Mouse (Mus musculus) heart, postnatal 25 days (tissue): ENCODE measurements around the gene Tnni1. TPM values are rescaled to one million over a fixed set of nuclear protein-coding genes. Genes with fewer than 3 reads are reported as not detected.

Experiments
- DNase-seq: peaks from one replicate; pipeline ENCODE4 v3.0.0; 2022; ENCODE audit warnings: low spot score
- intact Hi-C: fragments of 180-260 bp; cut with DNase I; formaldehyde crosslinking; loops from one replicate; pipeline ENCODE4 v1.15.1; 2025
- total RNA-seq, 2 experiments: library from RNA; stranded (reverse); gene quantifications; 2 replicates each; pipeline ENCODE4 v1.2.3; 2021

The Tnni1 gene
- total RNA-seq: 1 to 10 TPM; 2.0 to 2.3 TPM

GRCm38 (mm10) chr1:135778780-135779535 lies at the start of gene Tnni1:
Gene Tnni1, plus strand, starts transcription at chr1:135779434.
- intact Hi-C loops: loop anchor here (5.0 kb wide), 1 partner anchor 232 kb away; no protein-coding TSS in a partner anchor

DNA sequence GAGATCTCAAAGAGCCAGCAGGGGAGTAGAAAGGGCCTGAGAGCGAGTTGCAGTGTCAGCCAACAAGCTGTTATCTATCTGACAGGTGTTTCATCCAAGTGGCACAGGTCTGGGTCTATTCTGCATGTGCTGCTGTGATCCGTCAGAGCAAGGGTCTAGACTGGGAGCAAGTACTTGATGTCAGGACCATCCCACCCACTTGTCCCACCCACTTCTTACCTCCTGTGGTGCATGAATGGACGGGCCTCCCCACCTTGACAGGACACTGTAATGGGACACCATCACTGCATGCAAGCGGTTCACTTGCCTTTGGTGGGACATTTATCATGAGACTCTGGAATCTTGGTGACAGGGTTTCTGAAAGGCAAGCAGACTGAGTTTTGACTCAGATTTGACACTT lies 49.4 kb upstream of the Tnni1 start:
- no peak for DNase-seq
- intact Hi-C loops: no loop called here

More at GRCm38 (mm10) chr1:135778780-135779535, at the start of gene Tnni1:
- DNase-seq: no peak

- intact Hi-C loops: no loop called here
- DNase-seq: no peak
Observed at GRCm38 (mm10) chr1:135730296-135730695, 48.9 kb upstream of the Tnni1 start.

GRCm38 (mm10) chr1:135731393-135731792 lies 47.8 kb upstream of the Tnni1 start:
- no peak for DNase-seq
- intact Hi-C loops: no loop called here

DNA sequence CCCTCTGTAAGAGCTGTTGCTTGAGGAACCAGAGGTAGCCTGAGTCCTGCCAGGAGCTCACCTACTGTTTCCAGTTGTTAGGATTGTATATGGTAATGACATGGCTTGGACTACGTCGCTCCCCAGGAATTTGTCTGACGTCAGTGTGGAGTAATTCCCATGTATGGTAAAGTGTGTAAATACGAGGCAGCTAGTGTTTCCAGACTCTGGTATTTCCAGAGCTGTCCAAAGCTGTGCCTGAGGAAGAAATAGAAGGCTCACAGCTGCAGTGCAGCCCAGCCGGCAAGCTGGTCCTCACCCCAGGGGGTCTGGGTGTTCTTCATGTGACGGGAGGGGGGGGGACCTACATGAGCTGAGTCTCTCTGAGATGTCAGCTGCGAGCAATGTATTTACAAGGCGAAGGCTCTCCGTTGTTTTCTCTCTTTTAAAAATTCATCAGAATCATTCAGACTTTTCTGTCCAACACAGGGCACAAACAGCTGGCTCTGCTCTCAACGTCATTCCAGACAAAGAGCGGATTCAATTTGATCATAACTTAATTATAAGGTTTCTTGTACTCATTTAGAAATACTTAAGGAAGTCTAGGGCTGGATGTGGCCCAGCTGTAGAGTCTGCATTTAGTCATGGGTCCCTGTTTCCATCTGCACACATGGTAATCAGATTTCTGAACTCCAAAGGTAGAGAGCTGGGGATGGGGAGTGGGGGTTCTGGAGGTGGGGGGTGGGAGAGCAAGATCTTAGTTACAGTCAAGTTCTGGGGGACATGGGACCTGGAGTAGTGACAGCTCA lies 47.1 kb upstream of the Tnni1 start:
- intact Hi-C loops: no loop called here
- DNase-seq: no peak

GRCm38 (mm10) chr1:135734225-135734937 lies 44.9 kb upstream of the Tnni1 start:
- DNase-seq: peak; percentile 48
- intact Hi-C loops: no loop called here

GRCm38 (mm10) chr1:135735460-135735859 lies 43.8 kb upstream of the Tnni1 start:
- intact Hi-C loops: no loop called here

DNA sequence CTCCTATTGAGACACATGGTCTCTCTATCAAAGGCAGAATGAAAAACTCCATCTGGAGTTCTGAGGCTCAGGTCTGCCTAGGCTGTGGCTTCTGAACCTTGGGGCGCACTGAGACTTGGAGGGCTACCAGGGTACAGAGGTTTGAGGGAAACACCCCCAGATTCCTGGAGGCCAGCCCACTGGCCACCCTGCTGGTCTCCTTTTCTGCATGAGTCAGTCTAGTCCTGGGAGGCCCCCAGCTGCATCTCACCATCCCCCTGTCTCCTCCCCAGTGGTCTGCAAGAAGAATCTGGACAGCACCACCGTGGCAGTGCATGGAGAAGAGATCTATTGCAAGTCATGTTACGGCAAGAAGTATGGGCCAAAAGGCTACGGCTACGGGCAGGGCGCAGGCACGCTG lies 34.2 kb upstream of the Tnni1 start:
- DNase-seq: no peak
- intact Hi-C loops: no loop called here

More at GRCm38 (mm10) chr1:135735460-135735859, 43.8 kb upstream of the Tnni1 start:
- no peak for DNase-seq

GRCm38 (mm10) chr1:135746248-135746647 lies 33.0 kb upstream of the Tnni1 start:
- no peak for DNase-seq
- intact Hi-C loops: no loop called here

GRCm38 (mm10) chr1:135752737-135753348 lies 26.4 kb upstream of the Tnni1 start:
- peak; percentile 86 for DNase-seq
- intact Hi-C loops: loop anchor here (1.0 kb wide), 2 partner anchors 28 to 34 kb away; no protein-coding TSS in a partner anchor

DNA sequence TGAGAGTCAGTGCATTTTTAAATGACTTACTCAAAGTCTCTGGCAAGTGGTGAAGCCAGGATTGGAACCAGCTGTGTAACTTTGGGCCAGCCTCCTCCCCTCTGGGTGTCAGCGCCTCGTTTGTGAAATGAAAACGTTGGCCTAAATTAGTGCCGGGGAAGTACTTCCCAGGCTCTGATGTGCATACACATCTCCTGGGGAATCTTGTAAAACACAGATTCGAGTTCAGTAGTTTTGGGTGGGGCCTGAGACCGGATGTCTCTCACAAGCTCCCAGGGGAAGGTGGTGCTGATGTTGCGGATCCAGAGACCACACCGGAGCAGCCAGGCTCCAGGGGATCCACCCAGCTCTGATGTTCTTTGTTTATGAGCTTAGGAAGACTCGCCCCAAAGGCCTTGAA lies 23.9 kb upstream of the Tnni1 start:
- intact Hi-C loops: no loop called here
- peak; percentile 76 for DNase-seq

DNA sequence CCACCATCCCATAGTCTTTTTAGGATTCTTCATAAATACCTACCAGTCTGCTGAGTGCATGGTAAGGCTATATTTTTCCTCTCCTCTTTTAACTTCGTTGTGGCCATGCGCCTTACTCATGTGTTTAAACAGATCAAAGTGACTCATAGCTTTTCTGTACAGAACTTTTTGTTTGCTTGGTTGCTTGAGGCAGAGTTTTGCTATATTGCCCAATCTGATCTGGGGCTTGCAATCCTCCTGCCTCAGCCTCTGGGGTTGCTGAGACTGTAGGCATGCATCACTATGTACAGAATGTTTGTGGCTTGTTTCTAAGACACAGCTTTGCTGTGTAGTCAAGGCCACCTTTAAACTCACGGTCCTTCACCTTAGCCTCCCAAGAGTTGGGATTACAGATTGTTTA lies 23.3 kb upstream of the Tnni1 start:
- intact Hi-C loops: no loop called here
- DNase-seq: no peak

DNA sequence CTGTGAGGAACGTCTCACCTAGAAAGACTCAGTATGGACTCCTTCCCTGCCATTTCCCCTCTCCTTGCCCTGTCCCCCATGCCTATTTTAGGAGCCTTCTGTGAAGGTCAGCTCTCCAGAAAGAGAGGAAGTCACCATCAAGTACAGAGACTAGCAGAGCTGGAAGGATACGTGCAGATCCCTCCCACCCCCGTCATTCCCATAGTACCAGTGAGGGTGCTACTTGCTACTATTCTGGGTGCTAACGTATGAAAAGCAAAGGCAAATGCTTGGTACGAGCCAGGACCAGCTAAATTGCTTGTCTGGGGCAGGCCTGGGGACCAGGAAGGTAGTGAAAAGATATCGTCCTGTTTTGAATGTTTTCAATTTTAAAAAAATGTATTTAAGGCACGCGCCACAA lies 21.9 kb upstream of the Tnni1 start:
- intact Hi-C loops: no loop called here

DNA sequence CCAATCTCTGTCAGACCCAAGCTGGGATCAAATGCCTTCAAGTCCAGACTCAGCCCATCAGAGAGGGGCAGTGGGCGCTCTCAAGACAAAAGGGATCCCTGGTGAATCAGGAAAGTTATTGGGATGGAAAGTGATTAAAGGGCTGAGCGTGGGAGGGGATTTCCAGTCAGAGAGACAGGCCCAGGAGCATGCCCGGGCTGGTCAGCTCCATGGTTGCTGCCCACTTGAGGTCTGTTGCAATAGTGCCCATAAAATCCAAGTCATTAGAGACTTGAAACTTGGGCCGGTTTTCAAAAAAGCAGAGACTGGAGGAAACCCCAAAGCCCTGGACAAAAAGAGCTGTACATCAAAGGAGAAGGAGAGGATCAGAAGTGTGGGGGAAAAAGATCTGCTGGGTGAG lies 19.5 kb upstream of the Tnni1 start:
- no peak for DNase-seq
- intact Hi-C loops: no loop called here

More for the DNA sequence above, 21.9 kb upstream of the Tnni1 start:
- DNase-seq: no peak

GRCm38 (mm10) chr1:135760216-135760615 lies 19.0 kb upstream of the Tnni1 start:
- DNase-seq: no peak
- intact Hi-C loops: no loop called here

DNA sequence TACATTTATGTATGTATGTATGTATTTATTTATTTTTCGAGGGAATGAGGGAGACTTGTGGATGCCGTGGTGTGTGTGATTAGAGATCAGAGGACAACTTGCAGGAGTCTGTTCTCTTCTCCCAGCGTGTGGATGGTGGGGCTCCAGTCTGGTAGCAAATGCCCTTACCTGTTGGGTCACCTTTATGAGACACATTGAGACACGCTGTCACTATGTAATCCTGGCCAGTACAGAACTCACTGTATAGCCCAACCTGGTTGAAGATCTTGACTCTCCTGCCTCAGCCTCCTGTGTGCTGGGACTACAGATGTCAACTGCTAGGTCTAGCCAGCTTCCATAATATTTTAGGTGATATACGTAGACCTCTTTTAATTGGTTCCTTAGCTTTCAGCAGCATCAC lies 17.5 kb upstream of the Tnni1 start:
- DNase-seq: no peak
- intact Hi-C loops: no loop called here

DNA sequence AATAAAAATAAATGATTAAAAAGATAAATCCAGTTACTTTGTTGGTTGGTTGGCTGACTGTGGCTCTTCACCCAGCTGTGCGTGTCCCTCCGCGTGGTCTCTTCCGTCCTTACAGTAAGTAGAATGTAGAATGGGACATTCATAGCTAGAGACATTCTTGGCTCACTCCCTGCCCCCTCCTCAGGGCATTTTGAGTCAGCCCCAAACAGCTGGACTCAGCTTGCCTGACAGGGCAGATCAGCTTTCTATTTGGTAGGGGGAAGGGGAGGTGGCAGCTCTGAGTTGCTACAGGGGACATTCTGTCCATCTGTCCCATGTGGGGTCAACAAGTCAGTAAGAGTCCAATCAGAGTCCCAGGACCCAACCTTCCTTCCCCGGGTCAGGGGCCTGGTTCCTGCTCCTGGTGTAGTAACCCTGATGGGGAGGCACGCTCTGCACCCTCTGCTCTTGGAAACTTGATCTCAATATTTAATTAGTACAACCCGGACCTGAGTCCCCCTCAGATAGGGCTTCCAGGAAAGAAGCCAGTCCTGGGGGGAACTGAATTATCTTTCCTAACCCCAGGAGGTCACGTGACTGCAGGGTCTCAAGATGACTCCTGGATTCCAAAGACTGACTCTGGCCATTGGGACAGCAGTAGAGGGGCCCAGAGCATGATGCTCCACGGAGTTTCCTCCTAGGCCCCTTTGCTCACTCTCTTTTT lies 15.6 kb upstream of the Tnni1 start:
- intact Hi-C loops: no loop called here
- DNase-seq: no peak

DNA sequence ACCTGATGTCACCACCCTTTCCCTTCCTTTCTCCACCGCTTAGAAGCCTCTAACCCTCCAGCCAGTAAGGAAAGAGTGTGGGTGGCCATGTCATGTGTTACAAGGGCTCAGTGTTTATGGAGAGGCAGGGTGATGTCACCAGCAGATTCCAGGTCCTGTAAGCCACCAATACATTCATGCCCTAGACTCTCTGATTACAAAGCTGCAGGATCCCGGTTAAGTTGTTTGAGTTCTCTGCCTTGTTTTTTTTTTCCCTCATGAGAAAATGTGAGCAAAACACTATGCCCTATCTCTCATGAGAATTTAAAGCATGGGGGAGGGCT lies 15.1 kb upstream of the Tnni1 start:
- no peak for DNase-seq
- intact Hi-C loops: no loop called here
